Mouse (Mus musculus) activated CD4-positive, CD25-positive, alpha-beta regulatory T cell, adult 4 months (primary cell): ENCODE data around the gene Gga3. TPM values are rescaled to one million over a fixed set of nuclear protein-coding genes. Genes with fewer than 3 reads are reported as not detected.
A peak's percentile ranks its signal among the peaks of the same experiment; 100 is the strongest.

Experiments
- ATAC-seq: one replicate; pipeline ENCODE4 v1.8.0; 2017
- polyA plus RNA-seq, 2 experiments: library from polyadenylated mRNA; unstranded; fragments of 100-300 nt; shearing (Covaris generic); gene quantifications; one replicate each; pipeline ENCODE4 v1.2.1; 2017

The Gga3 gene
- polyA plus RNA-seq, 2 experiments from 2014 or later: 23.1 to 26.5 TPM

DNA sequence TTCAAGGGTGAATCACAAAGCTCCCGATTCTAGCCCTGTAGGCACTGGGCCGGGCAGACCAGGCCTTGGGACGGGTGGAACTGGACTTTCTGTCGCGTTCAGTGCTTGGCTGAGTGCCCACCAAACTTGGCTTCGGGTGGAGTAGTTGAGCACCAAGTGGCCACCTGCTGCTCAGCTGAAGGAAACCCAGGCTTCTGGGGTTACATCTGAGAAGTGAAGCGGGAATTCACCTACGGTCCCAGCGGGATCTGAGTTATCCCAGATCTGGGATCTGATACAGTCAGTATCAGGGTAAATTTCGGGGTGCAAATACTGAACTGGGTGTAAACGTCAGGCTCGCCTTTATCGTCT is 8.2 kb upstream of the Gga3 start:
- no peak for ATAC-seq

DNA sequence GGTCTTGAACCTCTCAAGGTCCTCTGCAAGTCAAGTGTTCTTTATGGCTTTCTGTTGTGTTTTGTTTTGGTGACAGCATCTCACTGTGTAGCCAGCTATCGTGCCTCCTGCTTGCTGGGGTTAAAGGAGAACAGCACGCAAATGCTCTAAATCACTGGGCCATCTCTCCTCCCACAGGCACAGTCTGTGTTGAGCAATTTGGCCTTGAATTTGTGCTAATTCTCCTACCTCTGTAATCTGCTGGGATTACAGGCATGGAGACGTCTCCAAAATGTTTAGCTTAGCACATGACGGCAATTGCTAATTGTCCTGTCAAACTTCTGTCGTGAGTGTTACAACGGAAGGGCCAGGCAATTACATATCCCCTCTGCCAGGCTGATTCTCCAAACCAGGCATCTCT is 7.3 kb upstream of the Gga3 start:
- ATAC-seq: no peak

- no peak for ATAC-seq
Observed at GRCm38 (mm10) chr11:115609576-115609975, 5.7 kb upstream of the Gga3 start.

GRCm38 (mm10) chr11:115608421-115609399 is 4.9 kb upstream of the Gga3 start:
- ATAC-seq: no peak

- no peak for ATAC-seq
Observed at GRCm38 (mm10) chr11:115606733-115607132, 2.9 kb upstream of the Gga3 start.

DNA sequence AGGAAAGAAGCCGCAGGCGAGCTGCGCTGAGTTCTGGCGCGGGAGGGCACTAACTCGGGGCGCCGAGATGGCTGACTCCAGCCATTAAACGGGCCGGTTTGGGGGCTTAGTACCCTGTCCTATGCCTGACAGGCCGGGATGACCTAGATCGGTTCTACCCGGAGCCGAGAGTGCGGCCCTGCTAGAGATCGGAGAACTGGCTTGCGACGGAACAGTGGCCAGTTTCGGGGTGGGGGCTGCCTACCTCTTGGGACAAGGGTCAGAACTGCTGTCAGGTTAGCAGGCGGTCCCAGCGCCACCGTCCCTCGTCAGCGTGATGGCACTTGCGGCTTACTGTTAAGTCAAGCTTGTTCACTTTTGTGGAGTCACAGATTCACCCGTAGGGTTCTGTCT is 449 bp upstream of the Gga3 start:
- no peak for ATAC-seq

DNA sequence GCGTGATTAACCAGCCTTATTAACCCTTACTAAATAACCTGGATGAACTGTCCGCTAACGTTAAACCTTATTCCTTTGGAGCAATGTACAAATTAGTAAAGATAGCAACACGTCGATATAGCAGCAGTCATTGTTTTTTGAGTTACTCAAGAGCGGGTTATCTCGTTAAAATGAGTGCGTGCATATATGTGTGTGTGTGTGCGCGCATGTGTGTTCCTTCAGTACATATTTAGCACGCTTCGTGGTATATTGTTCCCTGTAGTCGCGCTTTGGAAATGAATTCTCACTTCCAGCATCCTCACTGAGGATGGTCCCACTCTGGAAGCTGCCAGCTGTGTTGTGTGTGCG is 749 bp downstream of the Gga3 start:
- ATAC-seq: no peak

DNA sequence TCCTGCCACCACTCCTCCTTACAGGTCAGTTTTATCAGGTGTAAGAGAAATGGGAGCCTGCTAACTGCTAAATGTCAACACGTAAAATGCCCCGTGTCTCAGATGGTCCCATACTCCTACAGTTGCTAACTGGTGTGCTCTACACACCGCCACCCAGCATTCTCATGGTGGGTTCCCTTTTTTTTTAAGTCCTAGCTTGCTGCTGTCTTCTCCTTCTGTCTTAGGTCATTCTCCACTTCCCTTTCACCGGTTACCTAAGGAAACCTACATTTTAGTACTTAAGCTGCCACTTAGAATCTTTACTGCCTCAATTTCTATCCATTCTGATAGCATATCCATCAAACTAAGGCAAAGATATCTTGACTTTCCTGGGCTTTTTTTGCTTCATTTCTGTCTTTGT is 2.7 kb downstream of the Gga3 start:
- no peak for ATAC-seq

GRCm38 (mm10) chr11:115600743-115601142 is 3.1 kb downstream of the Gga3 start:
- ATAC-seq: no peak

- ATAC-seq: no peak
Observed at GRCm38 (mm10) chr11:115599722-115600121, 4.1 kb downstream of the Gga3 start.

- no peak for ATAC-seq
Observed at GRCm38 (mm10) chr11:115598309-115598708, 5.5 kb downstream of the Gga3 start.

- no peak for ATAC-seq
Observed at GRCm38 (mm10) chr11:115595209-115595608, 8.6 kb downstream of the Gga3 start.

- no peak for ATAC-seq
Observed at GRCm38 (mm10) chr11:115590526-115591075, 13.2 kb downstream of the Gga3 start.

- ATAC-seq: no peak
Observed at GRCm38 (mm10) chr11:115587984-115588383, 15.9 kb downstream of the Gga3 start.

GRCm38 (mm10) chr11:115586403-115586802 is 17.4 kb downstream of the Gga3 start:
- ATAC-seq: no peak

DNA sequence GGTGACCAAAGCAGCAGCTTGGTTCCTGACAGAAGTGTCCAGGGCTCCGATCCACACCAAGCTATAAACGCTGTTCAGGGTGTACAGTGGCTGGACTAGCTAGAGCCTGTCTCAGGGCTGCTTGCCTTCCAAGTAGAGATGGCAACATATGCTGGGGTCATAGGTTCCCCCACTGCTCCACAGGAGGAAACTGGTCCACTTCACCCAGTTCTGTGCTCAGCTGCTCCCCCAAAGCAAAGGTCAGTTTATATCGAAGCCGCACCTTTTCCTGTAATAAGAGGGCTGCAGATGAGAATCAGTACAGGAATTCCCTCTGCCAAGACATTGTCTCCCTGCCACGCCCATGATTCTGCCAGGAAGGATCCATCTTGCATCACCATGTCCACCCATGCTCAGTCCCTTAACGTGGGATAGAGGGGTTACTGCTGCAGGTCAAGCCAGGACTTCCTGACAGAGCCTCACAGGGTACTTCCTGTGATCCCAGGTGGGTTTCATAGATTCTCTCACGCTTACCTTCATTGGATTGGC is 18.2 kb downstream of the Gga3 start:
- no peak for ATAC-seq

DNA sequence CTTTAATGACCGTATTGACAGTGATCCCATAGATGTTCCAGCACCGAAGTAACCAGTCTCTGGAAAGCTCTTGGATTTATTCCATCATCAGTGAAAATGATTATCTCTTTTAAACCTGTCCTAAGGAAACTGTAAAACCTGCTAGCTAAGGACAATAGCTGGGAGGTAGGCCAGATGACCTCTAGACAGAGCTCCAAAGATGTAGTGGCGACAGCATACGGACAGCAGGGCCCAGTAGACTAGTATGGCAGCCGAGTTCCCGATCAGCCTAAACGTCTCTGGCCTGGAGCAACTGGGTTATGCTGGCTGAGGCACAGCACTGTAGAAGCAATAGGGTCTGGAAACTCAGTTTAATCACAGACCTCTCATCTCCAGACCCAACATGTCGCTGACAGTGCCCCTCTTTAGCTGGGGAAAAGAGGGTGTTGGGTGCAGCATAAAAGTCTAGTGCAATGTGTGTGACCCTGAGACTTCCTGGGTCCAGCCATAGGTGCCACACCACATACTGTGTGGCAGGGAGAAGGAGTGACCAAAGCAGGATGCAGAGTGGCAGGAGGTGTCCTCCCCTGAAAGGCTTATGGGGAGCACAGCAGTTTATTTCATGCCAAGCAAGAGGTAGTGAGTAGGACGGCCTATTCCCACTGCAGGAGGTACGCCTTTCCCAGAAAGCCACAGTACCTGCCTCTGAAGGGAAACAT is 19.3 kb downstream of the Gga3 start:
- no peak for ATAC-seq

DNA sequence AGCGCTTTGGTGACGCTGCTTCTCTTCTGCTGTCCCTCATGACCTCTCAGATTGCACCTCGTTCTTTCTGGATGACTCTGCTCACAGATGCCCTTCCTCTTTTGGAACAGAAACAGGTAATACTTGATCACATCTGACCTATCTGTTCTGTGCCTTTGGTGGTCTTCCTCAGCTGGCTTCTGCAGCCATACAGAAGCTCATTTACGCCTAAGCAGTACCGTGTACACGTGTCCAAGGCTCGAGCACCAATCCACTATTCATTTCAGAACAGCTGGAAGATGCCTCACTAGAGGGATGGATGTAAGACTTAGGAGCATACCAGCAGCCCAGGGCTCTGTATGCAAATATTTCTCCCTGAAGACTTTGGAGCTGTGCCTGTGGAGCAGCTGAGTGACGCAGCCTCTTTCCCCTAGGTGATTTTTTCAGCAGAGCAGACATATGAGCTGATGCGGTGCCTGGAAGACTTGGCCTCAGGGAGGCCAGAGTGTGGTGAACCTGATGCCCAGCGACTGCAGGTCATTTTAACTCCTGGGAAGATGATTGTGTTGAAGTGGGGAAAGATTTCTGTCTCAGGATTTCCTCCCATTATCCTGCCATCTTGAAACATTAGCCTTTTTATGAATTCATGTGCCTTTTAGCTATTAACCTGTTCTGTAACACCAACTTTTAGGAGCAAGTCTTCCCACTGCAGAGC is 20.8 kb downstream of the Gga3 start:
- no peak for ATAC-seq

GRCm38 (mm10) chr11:115579080-115579479 is 24.8 kb downstream of the Gga3 start:
- no peak for ATAC-seq

DNA sequence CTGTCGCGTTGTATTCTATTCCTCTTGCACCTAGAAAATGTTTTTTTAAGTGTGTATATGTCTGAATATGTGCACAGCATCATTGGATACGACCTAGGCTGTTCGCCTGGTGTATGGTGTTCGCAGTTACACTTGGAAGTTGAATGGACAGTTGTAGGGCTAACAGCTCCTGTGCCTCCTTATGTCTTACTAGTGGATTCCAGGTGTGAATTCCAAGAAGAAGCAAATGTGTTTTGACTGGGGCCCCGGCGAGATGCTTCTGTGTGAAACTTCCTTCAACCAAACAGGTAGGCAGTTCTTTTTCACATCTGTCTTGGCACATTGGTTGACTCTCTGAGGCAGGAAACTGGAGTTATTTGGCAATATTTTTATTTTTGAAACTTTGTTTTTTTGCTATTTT is 38.9 kb downstream of the Gga3 start:
- ATAC-seq: no peak

DNA sequence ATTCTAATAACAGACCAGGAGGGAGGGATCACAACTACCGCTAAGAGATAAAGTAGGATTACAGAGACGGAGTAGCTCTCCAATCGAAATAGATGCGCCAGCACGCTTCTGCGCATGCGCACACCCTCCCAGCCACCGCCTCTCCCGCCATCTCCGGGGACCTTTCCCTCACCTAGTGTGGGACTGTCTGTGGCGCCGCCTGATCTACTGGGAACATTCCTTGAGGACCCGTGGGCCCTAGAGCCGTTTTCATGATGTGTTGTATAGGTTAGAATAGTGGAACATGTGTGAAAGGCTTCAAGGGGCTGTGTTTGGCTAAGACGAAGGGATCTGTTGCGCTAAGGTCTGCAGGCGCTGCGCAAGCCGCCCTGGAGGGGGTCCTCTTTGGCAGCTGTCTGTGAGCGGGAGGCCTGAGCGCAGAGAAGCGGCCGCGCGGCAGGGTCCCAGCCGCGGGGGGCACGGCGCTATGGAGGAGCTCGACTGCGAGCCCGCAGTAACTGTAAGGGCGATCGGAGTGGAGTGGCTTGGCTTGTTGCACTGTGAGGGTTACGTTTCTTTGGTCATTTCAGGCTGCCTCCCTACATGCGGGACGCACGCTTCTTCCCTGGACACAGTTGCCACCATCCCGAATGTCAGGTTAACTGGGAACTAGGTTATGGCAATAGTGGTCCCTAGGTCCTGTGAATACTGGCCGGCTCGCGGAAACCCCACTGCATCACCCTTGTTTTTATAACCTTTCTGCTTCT is 39.6 kb downstream of the Gga3 start, which contains the start of gene Nup85:
Gene Nup85 (plus strand): TSS at position 371 of the 746 bp plus-strand sequence.
- peak; percentile 82 for ATAC-seq

DNA sequence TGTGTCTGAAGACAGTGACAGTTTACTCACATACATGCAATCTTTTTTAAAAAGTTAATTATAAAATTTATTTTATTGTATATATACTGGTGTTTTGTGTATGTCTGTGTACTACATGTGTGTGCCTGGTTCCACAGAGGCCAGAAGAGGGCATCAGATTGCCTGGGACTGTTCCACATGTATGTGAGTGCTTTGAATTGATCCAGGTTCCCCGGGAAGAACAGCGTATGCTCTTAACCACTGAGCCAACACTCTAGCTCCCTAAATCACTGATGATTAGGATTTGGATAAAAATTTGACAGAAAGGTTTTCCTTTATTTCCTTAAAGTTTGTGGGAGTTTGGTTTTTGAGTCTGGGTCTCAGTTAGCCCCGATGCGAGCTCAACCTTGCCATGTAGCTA is 40.4 kb downstream of the Gga3 start:
- ATAC-seq: no peak
